Mouse (Mus musculus): ENCODE measurements around the gene Bbox1.

GRCm38 (mm10) chr2:110363855-110364254 lies 49.5 kb upstream of the Bbox1 start:
- TF ChIP-seq CTCF (IDR thresholded peaks at IDR 0.05; ENCODE audit: low read depth) = no peak
- no peak for TF ChIP-seq EP300 (IDR thresholded peaks at IDR 0.05; ENCODE audit: low read depth)
